Mouse (Mus musculus): ENCODE measurements around the gene Ncmap. TPM values are rescaled to one million over a fixed set of nuclear protein-coding genes. Genes with fewer than 3 reads are reported as not detected.

Ncmap gene
- total RNA-seq, 2 experiments from 2014 or later, result 0.60 to 0.66 TPM

DNA sequence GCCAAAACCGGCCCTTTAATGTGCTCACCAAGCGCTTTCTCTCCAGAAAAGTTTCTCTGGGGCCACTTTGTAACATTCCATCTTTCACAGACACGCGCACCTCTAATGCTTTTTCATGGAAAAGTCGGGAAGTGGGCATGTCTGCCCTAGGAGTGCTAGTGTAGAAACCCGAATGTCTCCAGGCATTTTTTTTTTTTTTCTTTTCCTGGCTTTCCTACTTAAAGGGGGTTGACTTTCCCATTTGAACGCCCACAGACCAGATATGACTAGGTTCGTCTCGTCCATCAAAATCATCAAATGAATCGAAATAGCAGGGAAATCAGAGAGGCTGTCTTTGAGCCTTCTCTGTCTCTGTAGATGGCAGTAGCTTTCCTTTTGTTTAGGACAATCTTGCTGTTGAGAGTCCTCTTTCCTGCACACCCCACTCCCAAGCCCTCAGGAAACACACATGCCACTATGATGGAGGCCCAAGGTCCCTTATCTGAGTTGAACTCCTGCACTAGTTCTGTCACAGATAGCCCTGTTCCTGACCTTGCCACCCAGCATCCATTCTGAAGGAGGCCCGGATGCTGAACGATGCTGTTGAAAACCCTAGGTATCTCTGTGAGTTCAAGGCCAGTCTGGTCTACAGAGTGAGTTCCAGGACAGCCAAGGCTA lies 44.1 kb downstream of the Ncmap start:
- DNase-seq, result no peak
- intact Hi-C loops (cut with DNase I), result no loop called here

DNA sequence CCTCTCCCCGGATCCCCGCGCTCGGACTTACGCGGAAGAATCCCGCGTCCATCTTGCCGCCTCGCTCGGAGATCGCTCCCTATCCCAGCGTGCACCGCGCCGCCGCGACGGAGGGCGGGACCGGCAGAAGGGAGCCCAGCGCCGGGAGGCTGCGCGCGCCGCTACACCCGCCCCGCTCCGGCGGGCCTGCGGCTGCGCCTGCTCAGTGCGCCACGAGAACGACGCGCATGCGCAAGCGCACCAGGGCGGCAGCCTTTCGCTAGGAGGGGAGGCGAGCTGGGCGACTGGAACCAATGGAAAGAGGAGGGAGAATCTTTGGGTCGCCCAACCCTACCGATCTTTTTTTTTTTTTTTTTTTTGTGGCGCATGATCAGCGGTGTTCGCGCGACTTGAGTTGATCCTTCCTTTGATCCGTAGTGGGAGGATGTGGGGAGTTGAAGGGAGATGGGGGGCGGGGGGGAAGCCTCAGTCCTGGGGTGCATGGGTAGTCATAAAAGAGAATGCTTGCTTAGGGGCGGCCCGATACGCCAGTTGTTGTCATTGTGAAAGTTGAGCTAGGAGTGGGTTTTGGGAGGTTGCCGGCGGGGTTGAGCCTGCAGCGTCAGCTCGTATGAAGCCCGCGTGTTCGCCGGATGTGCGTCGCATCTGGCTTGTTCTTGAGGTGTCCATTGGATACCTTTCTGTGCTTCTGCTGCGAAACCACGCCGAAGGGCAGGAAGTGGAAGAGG lies 44.8 kb downstream of the Ncmap start, which contains the start of gene Srrm1:
TSS of gene Srrm1 (minus strand) at position 256 of the 728 bp plus-strand sequence.
- peak; percentile 99 for DNase-seq
- intact Hi-C loops (cut with DNase I), result no loop called here

DNA sequence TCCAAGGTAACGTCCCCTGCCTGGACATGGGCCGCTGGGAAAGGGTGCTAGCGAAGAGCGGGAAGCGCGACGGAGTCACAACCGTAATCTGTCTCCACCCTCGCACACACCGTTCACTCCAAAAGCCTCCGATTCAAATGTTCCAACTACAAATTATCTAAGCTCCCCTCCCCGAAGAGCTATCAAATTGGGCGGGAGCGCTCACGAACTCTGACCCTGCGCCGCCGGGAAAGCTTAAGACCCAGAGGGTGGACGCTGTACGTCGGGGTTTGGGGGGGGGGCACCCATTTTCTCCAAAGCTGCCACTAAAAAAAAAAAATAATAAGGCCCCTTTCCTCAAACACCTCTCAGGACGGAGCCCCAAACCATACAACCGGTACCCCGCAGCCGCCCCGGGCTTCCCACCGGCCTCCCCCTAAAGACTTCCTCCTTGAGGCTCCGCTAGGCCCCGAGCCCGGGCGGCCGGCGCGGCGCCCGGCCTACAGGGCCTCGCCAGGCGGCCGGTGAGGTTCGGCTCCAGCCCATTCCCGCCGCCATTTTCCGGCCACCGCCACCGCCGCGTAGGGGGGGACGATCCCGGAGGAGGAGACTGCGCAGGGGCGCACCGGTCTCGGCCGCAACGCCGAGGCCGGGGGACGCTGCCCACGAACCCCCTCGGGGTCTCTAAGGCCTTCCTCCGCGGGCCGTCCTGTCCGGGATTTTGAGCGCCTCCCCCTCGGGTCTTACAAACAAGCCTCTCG lies 45.5 kb downstream of the Ncmap start:
- DNase-seq, result peak; percentile 34
- intact Hi-C loops (cut with DNase I), result no loop called here

DNA sequence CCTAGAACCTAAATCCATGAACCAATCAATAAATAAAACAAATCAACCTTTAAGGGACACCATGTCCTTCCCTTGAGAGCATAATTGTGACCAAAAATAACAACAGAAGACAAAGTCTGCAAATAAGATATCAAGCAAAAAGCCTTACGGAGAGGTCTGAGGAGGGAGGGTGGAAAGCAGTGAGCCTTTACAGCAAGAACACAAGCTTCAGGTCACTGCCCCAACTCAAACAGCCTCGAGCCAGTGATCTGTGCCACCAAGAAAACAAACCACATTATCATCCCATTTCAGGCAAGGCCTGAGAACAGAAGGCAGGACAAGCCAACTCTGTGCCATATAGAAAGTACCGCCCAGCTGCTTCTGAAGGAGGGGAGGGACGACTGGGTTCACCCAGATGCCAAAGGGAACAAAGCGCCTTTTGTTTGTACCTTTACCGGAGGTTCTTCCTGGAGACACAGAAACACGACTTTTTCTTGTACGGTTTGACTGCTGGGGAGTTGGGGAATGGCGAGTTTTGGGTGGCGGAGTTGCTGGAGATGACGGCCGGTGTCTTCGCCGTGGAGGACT lies 60.6 kb downstream of the Ncmap start:
- no peak for DNase-seq
- intact Hi-C loops (cut with DNase I), result no loop called here

DNA sequence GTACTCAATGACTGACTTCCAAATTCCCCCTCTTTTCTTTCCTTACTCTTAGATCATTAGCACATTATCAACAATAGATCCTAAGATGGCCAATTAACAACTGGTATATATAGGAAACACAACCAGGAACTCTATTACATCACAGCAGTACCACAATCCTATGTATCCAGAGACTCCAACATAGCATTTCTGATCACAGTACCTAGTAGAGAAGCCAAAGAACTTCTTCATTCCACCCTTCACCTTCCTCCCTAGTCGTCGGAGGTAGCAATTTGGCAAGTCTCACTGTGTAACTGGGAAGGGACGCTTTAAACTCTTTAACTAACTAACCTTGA lies 62.0 kb downstream of the Ncmap start:
- intact Hi-C loops (cut with DNase I), result no loop called here
- DNase-seq, result no peak

DNA sequence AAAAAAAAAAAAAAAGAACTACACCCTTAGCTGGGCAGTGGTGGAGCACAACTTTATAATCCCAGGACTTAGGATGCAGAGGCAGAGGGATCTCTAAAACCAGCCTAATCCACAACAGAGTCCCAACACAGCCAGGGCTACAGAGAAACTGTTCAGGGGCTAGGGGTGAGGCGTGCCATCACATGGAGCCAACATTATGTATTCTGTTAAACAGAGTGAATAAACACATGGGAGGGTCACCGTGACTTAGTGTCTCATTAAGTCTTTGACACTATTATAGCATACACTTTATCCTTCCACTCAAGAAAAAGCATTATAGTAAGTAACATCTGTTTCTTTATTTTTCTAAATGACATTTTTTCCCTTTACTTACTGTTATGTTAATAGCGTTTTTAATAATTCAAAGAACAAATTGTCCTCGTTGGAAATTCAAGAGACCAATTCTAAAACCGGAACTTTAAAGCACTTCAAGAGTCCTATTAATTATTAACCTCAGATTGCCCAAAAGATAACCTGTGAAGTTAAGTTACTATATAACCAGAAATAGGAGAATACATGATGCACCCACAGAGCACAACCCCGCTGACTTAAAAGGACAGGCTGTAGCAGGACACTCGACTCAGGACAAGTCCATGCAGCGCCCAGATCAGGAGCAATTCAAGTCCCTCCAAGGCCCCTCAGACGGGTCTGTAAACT lies 62.6 kb downstream of the Ncmap start:
- intact Hi-C loops (cut with DNase I), result no loop called here

DNA sequence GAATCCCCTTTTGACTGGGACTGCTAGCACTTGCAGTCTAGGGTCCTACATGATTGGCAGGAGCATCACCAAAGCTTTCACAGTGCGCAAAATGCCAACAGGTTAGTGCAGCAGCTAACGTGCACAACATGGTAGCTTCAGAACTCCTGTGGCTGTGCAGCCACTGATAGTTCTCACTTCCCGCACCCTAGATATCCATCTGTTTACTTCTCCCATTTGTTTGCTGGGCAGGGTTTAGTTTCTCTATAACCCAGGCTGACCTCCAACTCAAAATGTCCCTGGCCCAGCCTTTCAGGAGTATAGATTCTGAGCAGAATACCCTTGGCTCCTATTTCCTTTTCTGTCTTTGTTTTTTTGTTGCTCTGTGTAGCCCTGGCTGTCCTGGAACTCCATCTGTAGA lies 71.6 kb downstream of the Ncmap start:
- no peak for DNase-seq
- intact Hi-C loops (cut with DNase I), result loop anchor here (10.0 kb wide), 1 partner anchor 392 kb away; the partner anchor contains the start of gene Syf2

More for the DNA sequence above, 62.6 kb downstream of the Ncmap start:
- no peak for DNase-seq

DNA sequence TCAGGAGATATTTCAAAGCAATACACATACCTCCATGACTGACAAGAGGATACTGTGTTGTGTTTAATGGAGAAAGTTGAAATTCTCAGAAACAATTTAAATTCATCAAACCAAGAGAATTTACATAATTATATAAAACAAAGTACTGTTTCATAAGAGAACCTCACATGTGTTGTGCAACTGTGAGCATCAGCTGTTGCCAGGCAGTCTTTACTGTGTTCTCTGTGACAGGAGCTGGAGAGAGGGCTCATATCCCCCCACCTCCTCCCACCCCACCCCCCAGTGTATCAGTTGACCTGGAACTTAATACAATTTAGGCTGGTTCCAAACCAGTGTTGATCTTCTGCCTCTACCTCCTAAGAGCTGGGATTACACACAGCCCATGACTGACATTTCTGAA lies 72.0 kb downstream of the Ncmap start:
- DNase-seq, result no peak
- intact Hi-C loops (cut with DNase I), result loop anchor here (10.0 kb wide), 1 partner anchor 391 kb away; the partner anchor contains the start of gene Syf2

DNA sequence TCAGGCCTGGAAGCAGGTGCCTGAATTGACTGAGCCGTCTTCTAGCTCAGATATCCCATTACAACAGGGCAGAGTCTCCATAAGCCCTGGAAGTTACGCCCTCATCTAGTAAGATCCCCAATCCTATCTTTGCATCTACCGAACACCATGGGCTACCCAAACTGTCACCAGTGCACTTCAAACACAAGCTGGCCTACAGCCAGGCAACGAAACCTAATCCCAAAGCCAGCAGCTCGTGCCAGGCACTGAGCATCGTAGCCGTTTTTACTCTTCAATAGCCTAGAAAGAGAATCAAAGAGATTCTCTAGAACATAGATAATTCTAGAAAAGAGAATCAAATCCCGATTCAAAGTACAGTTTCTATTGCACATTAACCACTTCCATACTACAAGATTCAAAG lies 75.0 kb downstream of the Ncmap start:
- intact Hi-C loops (cut with DNase I), result loop anchor here (10.0 kb wide), 1 partner anchor 388 kb away; the partner anchor contains the start of gene Syf2
- no peak for DNase-seq

Small RNA genes lying within 50 kb of the gene (microRNA-seq; reads per million reads assigned to microRNA genes)
- gene Mir700, result 728 reads per million, percentile 72 among the genes with 10 or more reads in this experiment

Other genes with a start within 250 kb of the Ncmap start
- 10 to 100 TPM; 27.6 to 27.8 TPM for gene Clic4, start 125.4 kb downstream of the Ncmap start, total RNA-seq (2021)
- gene Srrm1, start 44.9 kb downstream of the Ncmap start, total RNA-seq (2021), result 100 to 1,000 TPM; 162 to 169 TPM
- gene Rcan3, start 35.6 kb upstream of the Ncmap start, total RNA-seq (2021), result 10 to 100 TPM; 55.4 to 69.4 TPM
- under 1 TPM; 0.16 to 0.24 TPM for gene Stpg1, start 96.6 kb upstream of the Ncmap start, total RNA-seq (2021)
- gene Nipal3, start 96.8 kb upstream of the Ncmap start, total RNA-seq (2021), result 10 to 100 TPM; 35.4 to 44.1 TPM
- under 1 TPM; 0.32 to 0.34 TPM for gene Grhl3, start 175.4 kb upstream of the Ncmap start, total RNA-seq (2021)

All from left cerebral cortex, postnatal 4 days (tissue).